Mouse (Mus musculus) activated CD4-positive, CD25-positive, alpha-beta regulatory T cell, adult 4 months (primary cell): Measurements from ENCODE around the gene Gm13697. TPM values are rescaled to one million over a fixed set of nuclear protein-coding genes. Genes with fewer than 3 reads are reported as not detected.

Experiments
- ATAC-seq: one replicate; pipeline ENCODE4 v1.8.0; 2017
- polyA plus RNA-seq, 2 experiments: library from polyadenylated mRNA; unstranded; fragments of 100-300 nt; shearing (Covaris generic); gene quantifications; one replicate each; pipeline ENCODE4 v1.2.1; 2017

Gene Gm13697
- polyA plus RNA-seq, 2 experiments from 2014 or later, result not detected

GRCm38 (mm10) chr2:84035997-84036396 lies 51.5 kb downstream of the Gm13697 start:
- ATAC-seq, result no peak

Other genes with a start within 250 kb of the Gm13697 start
- under 1 TPM; 0.20 to 0.65 TPM for gene Fam171b, start 172.1 kb upstream of the Gm13697 start, polyA plus RNA-seq
- not detected for gene Zswim2, start 43.5 kb upstream of the Gm13697 start, polyA plus RNA-seq
- not detected for gene Gm13698, start 29.1 kb upstream of the Gm13697 start, polyA plus RNA-seq
- not detected for gene Gm13693, start 23.2 kb upstream of the Gm13697 start, polyA plus RNA-seq
- not detected for gene Gm13695, start 17.4 kb upstream of the Gm13697 start, polyA plus RNA-seq
- not detected for gene Gm13696, start 11.6 kb upstream of the Gm13697 start, polyA plus RNA-seq
- gene Gm13694, start 5.8 kb upstream of the Gm13697 start, polyA plus RNA-seq, result not detected
- gene Gm13691, start 5.8 kb downstream of the Gm13697 start, polyA plus RNA-seq, result not detected